Mouse (Mus musculus): ENCODE measurements around the gene Cbln1.
A peak's percentile ranks its signal among the peaks of the same experiment; 100 is the strongest.

Gene Cbln1

DNA sequence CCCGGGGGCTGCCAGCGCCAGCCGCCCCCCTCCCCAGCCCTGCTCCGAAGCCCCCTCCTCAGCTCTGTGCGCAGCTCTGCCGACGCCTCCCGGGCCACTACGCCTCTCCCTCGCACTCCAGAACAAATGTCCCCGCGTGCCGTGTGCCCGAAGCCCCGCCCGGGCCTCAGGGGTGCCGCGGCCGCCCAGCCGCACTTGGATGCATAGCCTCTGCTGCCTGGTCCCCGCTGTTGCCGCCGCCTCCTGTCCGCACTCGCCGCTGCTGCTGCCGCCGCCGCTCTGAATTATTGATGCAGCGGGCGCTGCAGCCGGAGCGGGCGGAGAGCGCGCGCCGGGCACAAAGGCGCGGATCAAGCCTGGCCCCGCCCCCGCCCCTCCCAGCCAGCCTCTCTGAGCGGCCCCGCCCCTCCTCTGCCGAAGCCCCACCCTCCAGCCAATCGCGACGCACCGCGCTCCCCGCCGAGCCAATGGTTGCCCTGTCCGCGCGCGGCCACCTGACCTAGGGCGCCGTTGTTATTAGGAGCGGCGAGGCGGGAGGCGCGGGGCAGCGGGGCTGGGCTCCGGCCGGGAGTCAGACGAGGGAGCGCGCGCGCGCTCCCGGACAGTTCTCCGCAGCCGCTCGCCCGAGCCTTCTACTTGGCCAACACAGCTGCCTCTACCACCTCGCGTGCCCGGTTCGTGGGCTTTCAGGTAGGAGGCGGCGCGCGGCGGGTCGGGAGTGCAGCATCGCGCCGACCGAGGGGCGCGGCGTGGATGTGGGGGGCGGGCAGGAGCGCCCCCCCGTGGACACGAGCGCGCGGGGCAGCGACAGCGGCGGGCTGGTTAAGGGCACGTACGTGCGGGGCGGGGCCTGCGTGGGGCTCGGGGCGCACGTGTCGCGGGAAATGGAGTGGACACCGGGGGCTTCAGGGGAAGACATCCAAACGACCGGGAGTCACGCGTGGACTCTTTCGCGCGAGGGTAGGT, at the start of gene Cbln1:
TSS of gene Cbln1 (minus strand) at position 339 of the 966 bp plus-strand sequence.
- peak; percentile 23 to 81 for DNase-seq (ENCODE audit: low spot score in 2 of 2)

DNA sequence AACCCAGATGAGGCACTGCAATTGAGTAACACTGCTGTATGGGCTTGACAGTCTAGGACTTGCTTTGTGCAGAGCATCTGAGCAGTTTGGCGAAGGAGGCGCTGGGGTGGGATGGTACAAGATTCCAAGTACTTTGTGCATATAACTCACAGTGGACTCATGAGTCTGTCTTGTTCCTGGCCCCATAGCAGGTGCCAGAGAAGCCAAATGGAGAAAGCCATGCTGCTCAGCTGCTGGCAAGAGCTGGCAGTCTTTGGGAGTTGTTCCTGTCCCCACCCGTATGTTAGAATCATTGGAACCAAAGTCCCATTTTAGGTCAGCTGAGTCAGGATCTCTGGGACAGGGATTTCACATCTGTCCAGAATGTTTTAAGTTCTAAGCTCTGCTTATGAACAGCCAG, 44.7 kb upstream of the Cbln1 start:
- DNase-seq (ENCODE audit: low spot score in 2 of 2) = no peak

DNA sequence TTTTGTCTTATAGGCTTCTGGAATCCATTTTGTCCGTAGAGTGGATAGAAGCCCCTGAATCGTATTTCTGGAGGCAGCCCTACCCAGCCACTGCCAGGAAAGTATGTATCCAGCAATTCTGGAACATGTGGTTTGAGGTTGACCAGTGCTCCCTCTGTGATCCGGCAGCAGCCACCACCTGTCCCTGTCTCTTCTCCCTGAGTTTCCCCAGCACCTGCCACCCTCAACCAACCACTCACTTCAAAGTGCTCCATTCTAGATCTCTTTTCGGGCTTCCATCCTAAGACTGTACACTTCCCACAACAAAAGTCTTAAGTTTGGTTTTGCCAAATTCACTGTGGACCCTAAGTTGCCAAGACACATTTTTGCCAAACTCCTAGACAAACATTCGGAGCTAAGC, 41.4 kb upstream of the Cbln1 start:
- DNase-seq (ENCODE audit: low spot score in 2 of 2) = no peak

DNA sequence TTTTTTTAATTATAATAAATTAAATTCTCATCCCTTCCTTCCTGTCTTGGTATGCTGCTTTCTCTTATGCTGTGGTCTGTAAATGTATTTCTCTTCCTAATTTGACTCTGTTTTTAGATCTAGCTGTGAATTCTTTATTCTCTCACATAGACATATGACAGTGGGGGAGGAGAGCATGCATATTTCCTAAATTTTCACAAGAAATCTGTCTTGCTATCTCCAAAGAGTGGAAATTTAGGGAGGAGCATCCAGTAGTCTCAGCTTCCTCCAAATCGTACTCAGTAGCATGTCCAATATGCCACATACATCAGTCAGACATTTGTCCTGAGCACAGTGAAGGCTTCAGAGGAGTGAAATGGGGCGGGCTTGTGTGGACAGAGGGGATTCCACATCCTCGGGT, 40.9 kb upstream of the Cbln1 start:
- DNase-seq (ENCODE audit: low spot score in 2 of 2) = no peak

DNA sequence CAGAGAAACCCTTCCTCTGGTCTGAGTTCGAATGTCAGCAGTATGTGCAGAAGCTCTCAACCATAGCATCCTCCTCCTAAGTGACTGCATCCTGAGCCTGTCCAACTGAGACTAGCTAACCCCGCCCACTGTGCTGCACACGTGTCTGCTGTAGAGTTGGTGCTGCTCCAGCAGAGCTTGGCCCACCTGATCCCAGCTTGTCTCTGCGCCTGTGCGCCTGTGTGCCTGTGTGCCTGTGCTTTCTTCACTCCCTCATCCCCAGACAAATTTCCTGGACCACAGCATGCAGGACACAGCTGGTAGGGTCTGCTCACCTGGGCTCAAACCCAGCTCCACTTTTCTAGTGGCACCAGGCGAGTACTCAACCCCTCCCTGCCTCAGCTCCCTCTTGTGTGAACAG, 40.2 kb upstream of the Cbln1 start:
- peak in 1 of 2 experiments; percentile 10 for DNase-seq (ENCODE audit: low spot score in 2 of 2)

DNA sequence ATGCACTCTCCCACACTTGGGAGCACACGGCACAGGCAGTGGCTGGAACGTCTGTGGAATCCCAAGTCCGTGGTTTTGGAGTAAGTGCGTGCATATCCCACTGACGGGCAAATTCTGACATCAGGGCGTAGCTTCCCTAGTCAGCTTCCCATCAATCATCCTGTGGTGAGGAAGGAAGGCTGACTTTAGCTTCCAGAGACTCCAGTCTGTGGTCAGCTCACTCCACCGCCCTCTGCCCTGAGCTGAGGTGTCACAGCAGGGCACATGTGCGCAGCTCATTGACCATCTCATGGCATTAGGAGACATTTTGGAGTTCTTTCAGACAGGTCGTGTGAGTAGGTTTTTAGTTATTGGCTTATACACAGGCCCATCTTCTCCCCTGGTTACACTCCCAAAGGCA, 34.6 kb upstream of the Cbln1 start:
- DNase-seq (ENCODE audit: low spot score in 2 of 2) = no peak

DNA sequence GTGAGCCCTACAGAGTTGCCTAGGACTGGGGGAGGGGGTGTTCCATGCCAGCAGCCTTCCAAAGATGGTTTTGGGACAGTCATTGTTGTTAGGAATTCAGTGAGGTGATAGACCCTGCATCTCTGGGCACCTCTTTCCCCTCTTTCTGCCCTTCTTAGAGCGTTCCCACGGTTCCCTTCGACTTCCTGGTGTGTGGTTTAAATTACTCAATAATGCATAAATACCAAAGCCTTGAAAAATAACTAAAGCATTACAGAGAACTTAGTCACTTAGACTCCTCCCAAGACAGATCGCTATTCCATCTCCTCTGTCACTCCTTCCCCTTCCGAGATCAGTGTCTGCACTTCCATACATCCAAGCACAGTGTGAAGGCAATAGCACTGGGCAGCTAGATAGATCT, 32.0 kb upstream of the Cbln1 start:
- no peak for DNase-seq (ENCODE audit: low spot score in 2 of 2)

DNA sequence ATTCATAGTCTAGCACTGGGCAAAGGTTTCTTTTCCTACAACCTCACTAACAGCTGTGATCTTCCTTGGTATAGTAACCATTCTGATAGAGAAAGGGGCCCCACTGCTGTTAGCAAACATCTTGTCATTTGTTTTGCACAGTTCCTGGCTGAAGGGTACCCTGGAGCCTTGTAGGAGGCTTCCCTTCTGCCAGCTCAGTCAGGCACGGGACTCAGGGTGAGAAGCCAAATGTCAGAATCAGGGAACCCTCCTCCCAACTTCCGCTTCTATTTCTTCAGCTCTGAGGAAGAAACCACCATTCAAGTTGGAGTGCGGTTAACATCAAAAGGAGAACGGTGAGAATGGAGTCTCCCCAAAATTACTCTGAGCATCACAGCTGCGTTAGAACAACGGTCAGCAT, 30.3 kb upstream of the Cbln1 start:
- no peak for DNase-seq (ENCODE audit: low spot score in 2 of 2)

DNA sequence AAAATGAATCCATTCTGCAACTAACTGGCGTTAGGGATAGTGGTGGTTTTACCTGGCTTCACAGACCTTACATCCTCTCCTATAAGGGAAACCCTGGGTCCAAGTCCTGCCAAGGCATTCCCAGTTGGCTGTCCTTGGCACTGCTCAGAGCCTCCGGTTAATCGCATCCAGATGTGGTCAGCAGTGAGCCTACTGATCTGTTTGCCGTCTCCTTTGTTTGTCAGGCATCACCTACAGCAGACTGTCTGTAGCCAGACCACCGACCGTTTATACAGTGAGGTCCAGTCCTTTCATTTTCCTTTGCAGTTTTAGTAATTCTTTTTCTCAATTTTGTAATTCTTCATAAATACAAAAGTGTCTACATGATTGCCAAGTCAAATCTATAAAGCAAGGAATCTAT, 25.2 kb upstream of the Cbln1 start:
- no peak for DNase-seq (ENCODE audit: low spot score in 2 of 2)

DNA sequence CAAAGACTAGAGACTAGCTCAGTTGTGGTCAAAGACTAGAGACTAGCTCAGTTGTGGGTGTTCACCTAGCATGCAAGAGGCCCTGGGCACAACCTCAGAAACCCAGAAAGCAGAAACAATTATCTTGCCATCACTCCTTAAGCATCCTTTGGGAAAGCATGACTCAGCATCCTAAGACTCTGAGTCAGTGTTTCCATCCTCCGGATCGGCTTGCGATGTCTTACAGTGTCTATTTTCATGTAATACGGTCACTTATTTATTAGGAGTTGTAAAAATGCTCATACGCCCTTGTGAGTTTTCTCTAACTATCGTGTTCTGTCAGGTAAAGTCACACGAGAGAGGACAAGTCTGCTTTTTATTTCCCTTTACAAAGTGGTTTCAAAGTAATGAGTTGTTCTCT, 24.1 kb upstream of the Cbln1 start:
- no peak for DNase-seq (ENCODE audit: low spot score in 2 of 2)

DNA sequence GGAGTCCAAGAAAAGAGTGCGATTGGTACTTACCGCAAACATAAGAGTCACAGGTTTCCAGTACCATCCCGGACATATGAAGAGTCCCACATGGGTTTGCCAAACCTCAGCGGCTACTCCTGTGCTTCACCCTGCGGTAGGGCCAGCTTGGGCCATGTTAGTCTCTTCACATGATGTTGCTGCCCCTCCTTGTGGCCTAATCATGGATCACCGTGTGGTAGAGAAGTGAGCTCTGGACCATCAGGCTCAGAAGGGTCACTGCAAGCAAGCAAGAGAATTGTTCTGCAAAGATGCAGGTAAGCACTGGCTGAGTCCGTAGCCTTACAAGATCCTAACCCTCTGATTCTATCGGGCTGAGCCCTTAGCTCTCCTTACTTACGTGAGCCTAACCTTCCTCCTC, 22.5 kb upstream of the Cbln1 start:
- no peak for DNase-seq (ENCODE audit: low spot score in 2 of 2)

DNA sequence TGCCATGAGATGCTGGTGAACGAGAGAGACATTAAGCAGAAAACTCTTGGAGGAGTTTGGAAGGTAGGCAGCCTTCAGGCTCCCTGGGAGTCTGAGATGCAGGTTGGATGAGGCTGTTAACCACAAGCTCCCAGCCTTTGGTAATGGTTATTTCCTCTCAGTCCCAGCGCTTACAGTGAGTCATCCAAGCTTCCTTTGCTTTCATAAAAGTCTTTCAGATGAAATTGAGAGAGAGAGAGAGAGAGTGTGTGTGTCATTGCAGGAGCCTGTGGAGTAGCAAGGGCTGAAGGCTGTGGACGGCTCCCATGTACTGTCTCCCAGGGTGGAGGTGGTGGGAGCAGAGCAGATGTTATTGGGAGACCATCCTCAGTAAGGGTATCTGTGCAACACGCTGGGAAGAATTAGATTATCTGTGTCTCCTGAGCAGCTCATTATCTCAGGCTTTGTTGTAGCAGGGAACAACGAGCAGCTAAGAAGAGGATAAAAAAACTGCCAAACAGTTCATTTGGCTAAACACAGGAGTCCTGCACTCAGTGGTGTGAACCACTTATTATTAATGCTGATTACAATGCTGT, 17.5 kb upstream of the Cbln1 start:
- DNase-seq (ENCODE audit: low spot score in 2 of 2) = no peak

DNA sequence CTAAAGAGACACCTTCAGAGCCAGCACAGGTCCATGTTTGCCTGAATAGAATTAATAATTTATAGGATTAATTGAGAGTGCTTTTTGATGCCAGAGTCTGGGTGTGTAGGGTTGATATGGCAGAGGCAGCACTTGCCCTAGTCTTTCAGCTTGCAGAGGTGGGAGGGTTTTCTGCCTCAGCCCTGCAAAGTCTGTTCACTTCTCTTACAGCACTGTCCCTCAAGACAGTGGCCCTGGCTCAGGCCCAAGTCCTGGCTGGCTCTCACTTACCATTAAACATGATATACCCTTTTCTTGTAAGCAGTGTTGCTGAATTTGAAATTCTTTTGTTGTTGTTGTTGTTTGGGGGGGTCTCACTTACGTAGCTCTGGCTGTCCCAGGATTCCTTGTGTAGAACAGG, 9.0 kb upstream of the Cbln1 start:
- no peak for DNase-seq (ENCODE audit: low spot score in 2 of 2)

DNA sequence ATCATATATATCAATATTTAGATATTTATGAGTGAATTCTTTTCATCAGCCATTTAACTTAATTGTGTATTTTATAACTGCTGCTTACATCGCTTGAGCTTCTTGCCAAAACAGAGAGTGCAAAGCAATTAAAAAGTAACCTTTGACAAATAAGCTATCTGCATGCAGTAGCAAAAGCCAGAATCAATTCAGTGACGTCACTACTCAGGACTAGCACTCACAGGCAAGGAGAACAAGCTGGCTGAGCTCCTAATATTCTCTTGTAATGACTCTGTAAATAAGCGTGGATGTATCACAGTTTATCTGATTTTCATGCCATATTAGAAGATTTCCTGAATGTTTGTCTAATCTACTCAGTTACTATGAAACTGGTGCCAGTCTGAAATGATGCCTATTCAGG, 5.8 kb upstream of the Cbln1 start:
- no peak for DNase-seq (ENCODE audit: low spot score in 2 of 2)

DNA sequence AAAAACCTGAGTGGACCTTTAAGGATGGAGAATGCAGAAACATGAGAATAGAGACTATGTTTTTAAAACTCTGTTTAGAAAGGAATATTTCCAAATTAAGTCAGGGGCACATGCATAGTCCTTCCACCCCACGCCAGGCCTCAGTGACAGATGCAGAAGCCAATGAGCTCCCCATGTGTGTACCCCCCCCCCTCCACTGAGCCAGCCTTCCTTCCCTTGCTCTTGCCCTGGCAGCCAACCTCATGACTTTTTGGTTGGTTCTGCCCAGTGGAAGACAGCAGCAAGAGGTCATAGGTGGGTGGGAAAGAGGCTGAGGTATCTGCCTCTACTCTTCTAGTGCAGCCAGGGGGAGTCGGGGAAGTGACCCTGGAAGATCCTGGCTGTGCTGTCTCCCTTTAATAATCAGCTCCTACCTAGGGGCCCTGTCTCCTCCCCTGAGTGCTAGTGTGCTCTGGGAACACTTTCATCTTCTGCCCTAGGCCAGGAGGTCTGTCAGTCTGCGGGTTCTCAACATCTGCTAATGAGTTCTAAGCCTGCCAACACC, 4.8 kb upstream of the Cbln1 start:
- no peak for DNase-seq (ENCODE audit: low spot score in 2 of 2)

DNA sequence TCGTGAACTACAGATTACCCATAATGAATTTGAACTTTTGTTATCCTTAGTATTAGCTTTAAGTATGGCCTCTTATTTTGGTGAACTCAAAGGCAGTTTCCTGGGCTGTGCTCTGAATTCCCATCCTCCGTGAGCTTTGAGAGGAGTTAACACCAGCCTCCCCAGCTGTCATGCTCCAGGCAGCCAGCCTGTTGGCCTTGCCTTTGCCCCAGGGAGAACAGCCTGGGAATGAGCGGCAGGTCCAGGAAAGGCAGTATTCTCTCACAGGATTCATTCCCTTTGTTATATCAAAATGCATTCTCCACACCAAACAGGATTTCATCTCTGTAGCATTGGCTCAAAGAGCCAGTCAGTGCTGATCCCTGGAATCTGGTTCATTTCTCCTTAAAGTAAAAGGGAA, 3.1 kb upstream of the Cbln1 start:
- DNase-seq (ENCODE audit: low spot score in 2 of 2) = no peak

DNA sequence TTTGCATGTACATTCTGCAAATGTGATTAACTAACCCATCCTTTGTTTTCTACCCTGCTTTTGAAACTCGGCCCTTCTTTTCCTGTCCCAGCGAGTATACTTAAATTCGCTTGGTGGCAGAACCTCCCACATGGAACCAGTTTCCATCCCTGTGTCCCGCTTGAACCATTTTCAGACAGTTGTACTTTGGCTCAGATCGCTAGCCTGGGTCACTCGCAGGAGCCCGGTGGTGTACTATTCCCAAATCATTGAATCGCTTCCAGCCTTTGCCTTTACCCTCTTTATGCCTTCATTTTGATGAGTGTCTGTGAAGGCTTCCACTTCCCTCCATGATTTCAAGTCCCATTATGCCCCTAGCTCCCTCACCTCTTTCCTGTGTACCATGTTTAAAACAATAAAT, 2.0 kb upstream of the Cbln1 start:
- no peak for DNase-seq (ENCODE audit: low spot score in 2 of 2)

DNA sequence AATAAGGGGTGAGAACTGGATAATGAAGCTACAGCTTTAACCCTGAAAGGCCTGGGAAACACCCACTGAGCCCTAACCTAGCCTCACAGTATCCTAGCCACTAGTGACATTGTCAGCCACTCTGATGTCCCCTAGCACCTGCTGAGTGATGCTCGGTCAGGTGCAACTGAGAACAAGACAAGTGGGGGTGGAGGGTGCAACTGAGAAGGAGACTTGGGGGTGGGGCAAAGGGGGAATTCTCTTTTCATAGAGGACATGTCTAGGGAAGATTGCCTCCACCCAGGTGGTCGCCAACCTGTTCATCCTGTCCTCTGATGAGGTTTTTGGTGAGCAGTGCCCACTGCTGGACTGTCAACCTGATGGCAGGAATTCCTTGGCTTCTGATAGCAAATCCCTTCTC, 1.5 kb upstream of the Cbln1 start:
- DNase-seq (ENCODE audit: low spot score in 2 of 2) = no peak

DNA sequence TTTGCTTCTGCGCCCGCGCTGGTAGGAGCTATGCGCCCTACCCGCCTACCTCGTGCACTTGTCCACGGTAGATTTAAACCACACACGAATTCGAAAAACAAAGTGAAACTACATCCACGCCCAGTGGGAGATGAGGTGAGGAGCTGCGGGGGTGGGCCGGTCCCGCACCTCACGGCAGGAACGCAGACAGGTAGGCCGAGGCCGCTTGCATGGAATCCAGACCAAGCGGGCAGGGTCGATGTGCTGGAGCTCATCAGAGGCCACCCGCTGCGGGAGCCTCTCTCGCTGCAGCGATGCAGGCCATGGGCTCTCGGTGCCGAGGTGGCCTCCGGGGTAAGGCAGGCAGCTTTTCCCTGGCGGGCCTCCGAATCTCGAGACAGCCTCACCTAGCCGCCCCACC, 905 bp upstream of the Cbln1 start:
- no peak for DNase-seq (ENCODE audit: low spot score in 2 of 2)

DNA sequence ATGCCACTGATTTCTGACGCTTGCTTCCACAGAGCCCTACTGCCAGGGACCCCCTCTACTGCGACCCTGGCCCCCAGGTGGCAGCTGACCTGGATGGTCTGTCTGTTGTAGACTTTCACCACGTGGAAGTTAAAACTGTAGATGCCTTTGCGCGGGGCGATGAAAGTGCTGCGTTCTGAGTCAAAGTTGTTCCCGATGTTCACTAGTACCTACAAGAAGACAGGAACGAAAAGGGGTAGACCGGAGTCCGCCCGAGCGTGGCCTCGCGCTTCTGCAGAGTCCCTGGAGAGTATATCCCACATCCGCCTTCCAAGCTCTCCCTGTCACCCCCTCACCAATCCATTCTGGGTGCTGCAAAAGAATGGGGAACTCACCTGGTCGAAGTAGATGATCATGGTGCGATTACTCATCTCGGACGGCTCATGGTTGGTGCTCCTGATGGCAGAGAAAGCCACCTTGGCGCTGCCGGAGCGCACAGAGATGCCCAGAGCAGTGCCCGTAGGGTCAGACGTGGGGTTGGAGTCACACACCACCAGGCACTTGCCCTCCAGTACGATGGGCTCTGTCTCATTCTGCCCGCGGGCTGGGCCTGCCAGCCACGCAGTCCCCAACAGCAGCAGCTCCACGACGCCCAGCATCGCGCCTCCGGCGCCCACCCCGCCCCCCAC, 672 bp downstream of the Cbln1 start:
- no peak for DNase-seq (ENCODE audit: low spot score in 2 of 2)

DNA sequence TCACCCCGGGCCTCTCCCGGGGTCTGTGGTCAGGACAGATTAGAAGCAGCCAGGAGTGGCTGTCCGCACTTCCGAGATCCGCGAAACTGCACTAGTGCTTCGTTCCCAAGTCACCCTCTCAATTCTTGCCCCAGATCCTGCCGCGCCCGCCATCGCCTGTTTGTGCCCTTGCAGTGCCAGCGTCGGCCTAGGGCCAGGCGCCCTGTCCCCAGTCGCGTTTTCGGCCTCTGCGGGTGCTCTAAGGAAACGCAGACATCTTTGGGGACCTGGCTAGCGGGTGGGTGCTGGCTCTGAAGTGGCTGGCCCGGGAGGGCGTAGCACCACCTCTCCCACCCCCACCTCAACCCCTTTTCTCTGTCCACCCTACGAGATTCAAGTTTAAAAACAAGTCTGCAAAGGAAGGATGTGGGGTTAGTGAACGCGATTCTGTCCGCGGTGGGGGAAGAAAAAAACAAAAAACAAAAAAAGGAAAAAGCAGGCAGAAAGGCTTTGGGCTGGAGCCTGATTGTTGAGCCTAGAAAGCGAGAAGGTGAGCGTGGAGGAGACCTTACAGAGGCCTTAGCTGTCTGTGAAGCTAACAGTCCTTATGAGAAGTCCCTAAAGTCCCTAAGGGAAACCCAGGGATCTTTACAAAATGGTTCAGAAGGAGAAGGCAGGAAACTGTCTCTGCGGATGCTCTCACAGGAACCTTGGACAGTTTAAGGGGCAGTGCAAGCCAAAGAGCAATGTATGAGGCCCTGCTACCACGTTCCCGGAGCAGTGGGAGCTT, 1.4 kb downstream of the Cbln1 start:
- no peak for DNase-seq (ENCODE audit: low spot score in 2 of 2)

Data from left cerebral cortex, adult 9 months (tissue).